21 mouse cellular contexts compared by ENCODE assay signal in genomic region chr6:31396118-31396517, GRCm38 (mm10).
"Had no signal": no experiment of that assay in that cellular context is flagged by ENCODE, and none has a peak within 500 bp of the region (broad histone marks: within the 10 kb centered on the region; RNA-seq: fewer than 3 reads in every experiment).

No protein-coding gene starts in this region.

- H3K4me2 ChIP-seq: intestine, embryonic 15.5 days; kidney, embryonic 15.5 days; midbrain, embryonic 12.5 days; midbrain, embryonic 15.5 days; neural tube, embryonic 12.5 days; neural tube, embryonic 15.5 days; stomach, embryonic 15.5 days had no signal

- H3K9ac ChIP-seq: intestine, embryonic 15.5 days; kidney, embryonic 15.5 days; liver, embryonic 14.5 days; midbrain, embryonic 12.5 days; midbrain, embryonic 15.5 days; neural tube, embryonic 12.5 days; neural tube, embryonic 15.5 days; stomach, embryonic 15.5 days had no signal

- DNase-seq: kidney, adult 11 months; kidney, adult 8-10 months; kidney, postnatal 10 days; kidney, postnatal 36 days; layer of hippocampus, postnatal 36 days; lung, adult 2 months; lung, postnatal 14 days; lung, postnatal 4 days; retina, postnatal 1 day; right cerebral cortex, postnatal 25 days; spleen, adult 18-20 months; thymus, postnatal 25 days had no signal

- H3K27me3 ChIP-seq: intestine, embryonic 15.5 days; kidney, embryonic 15.5 days; midbrain, embryonic 12.5 days; midbrain, embryonic 15.5 days; neural tube, embryonic 12.5 days; neural tube, embryonic 15.5 days; stomach, embryonic 15.5 days had no signal

- ATAC-seq: intestine, embryonic 15.5 days; midbrain, embryonic 15.5 days had no signal

- H3K27ac ChIP-seq: intestine, embryonic 15.5 days; kidney, embryonic 15.5 days; left cerebral cortex, adult 2 months; liver, embryonic 14.5 days; midbrain, embryonic 12.5 days; midbrain, embryonic 15.5 days; neural tube, embryonic 12.5 days; neural tube, embryonic 15.5 days; stomach, embryonic 15.5 days had no signal

- H3K36me3 ChIP-seq: intestine, embryonic 15.5 days; kidney, embryonic 15.5 days; midbrain, embryonic 12.5 days; midbrain, embryonic 15.5 days; neural tube, embryonic 12.5 days; neural tube, embryonic 15.5 days; stomach, embryonic 15.5 days had no signal

- H3K9me3 ChIP-seq: intestine, embryonic 15.5 days; kidney, embryonic 15.5 days; midbrain, embryonic 12.5 days; midbrain, embryonic 15.5 days; neural tube, embryonic 12.5 days; neural tube, embryonic 15.5 days; stomach, embryonic 15.5 days had no signal

- H3K4me3 ChIP-seq: intestine, embryonic 15.5 days; kidney, embryonic 15.5 days; left cerebral cortex, adult 2 months; midbrain, embryonic 12.5 days; midbrain, embryonic 15.5 days; neural tube, embryonic 12.5 days; neural tube, embryonic 15.5 days; stomach, embryonic 15.5 days had no signal
